Mouse (Mus musculus) midbrain, embryonic 13.5 days (tissue): ENCODE data around the gene St3gal4. TPM values are rescaled to one million over a fixed set of nuclear protein-coding genes. Genes with fewer than 3 reads are reported as not detected.
A peak's percentile ranks its signal among the peaks of the same experiment; 100 is the strongest.

Source experiments
- ATAC-seq: fragments of 200-750 bp; cut with Nextera tagmentation; 2 replicates; pipeline ENCODE4 v1.8.0; 2017; ENCODE audit warnings: mild to moderate bottlenecking, moderate TSS enrichment, moderate library complexity
- H3K27ac ChIP-seq: fragments of 300-500 bp; sonication (generic); 2 replicates; pipeline ENCODE4 v1.5.1; 2015; ENCODE audit warnings: inconsistent platforms, mild to moderate bottlenecking, moderate library complexity
- H3K27me3 ChIP-seq: fragments of 300-500 bp; sonication (generic); 2 replicates; pipeline ENCODE4 v1.6.1; 2015; ENCODE audit warnings: mild to moderate bottlenecking, inconsistent platforms
- H3K36me3 ChIP-seq: fragments of 300-500 bp; sonication (generic); 2 replicates; pipeline ENCODE4 v1.6.1; 2015; ENCODE audit warnings: mild to moderate bottlenecking, inconsistent platforms
- H3K4me1 ChIP-seq: fragments of 300-500 bp; sonication (generic); replicated peaks from 2 replicates; pipeline ENCODE4 v1.6.1; 2015; ENCODE audit warnings: inconsistent platforms
- H3K4me2 ChIP-seq: fragments of 300-500 bp; sonication (generic); replicated peaks from 2 replicates; pipeline ENCODE4 v1.6.1; 2015; ENCODE audit warnings: moderate library complexity, mild to moderate bottlenecking, inconsistent platforms
- H3K4me3 ChIP-seq: fragments of 300-500 bp; sonication (generic); replicated peaks from 2 replicates; pipeline ENCODE4 v1.5.1; 2015; ENCODE audit warnings: mild to moderate bottlenecking, inconsistent platforms
- H3K9ac ChIP-seq: fragments of 300-500 bp; sonication (generic); replicated peaks from 2 replicates; pipeline ENCODE4 v1.6.1; 2015; ENCODE audit warnings: mild to moderate bottlenecking, inconsistent platforms
- H3K9me3 ChIP-seq: fragments of 300-500 bp; sonication (generic); 2 replicates; pipeline ENCODE4 v1.6.1; 2016; ENCODE audit warnings: mild to moderate bottlenecking, inconsistent platforms
- WGBS: fragments of 180-500 bp; shearing (Covaris S2); methylation state at CpG from one replicate; pipeline ENCODE4 v1.1.7; 2015; 5-methylcytosine and 5-hydroxymethylcytosine counted together
- polyA plus RNA-seq: library from polyadenylated mRNA; unstranded; fragments of >200 nt; fragmentation: Nextera tagmentation; extraction: Ambion mirVana; gene quantifications from 2 replicates; pipeline ENCODE4 v1.2.1, GENCODE M21; 2015

St3gal4 gene
- polyA plus RNA-seq, 1 experiment from 2014 or later: 8.3 TPM

- Histone ChIP-seq H3K9me3 (no peaks in the 10 kb centered on the region), H3K36me3 (no peaks in the 10 kb centered on the region), H3K4me1 (peaks cover 18% of the 10 kb centered on the region), H3K9ac (no peak overlapping the region), H3K4me3 (no peak overlapping the region), H3K27me3 (no peaks in the 10 kb centered on the region), H3K27ac (no peak overlapping the region), H3K4me2 (0 out of 2 replicates have a peak overlapping the region, but pooled peaks have one; percentile 22)
- WGBS: 83% methylated on average over 7 of the region's 7 CpGs
- ATAC-seq: no peak
These were observed 7.6 kb downstream of the St3gal4 start for GRCm38 (mm10) chr9:35111446-35111845.

GRCm38 (mm10) chr9:35110567-35110966, 8.5 kb downstream of the St3gal4 start:
- Histone ChIP-seq H3K9ac (no peak overlapping the region), H3K4me1 (peaks cover 15% of the 10 kb centered on the region), H3K4me3 (no peak overlapping the region), H3K36me3 (no peaks in the 10 kb centered on the region), H3K27me3 (no peaks in the 10 kb centered on the region), H3K27ac (no peak overlapping the region), H3K4me2 (no peak overlapping the region), H3K9me3 (no peaks in the 10 kb centered on the region)
- ATAC-seq: no peak
- WGBS: 77% methylated on average over 4 of the region's 4 CpGs

- Histone ChIP-seq H3K9ac (no peak overlapping the region), H3K27me3 (no peaks in the 10 kb centered on the region), H3K4me3 (no peak overlapping the region), H3K27ac (no peak overlapping the region), H3K36me3 (no peaks in the 10 kb centered on the region), H3K4me1 (peaks cover 15% of the 10 kb centered on the region), H3K4me2 (no peak overlapping the region), H3K9me3 (no peaks in the 10 kb centered on the region)
- WGBS: 92% methylated on average over 5 of the region's 5 CpGs
- no peak for ATAC-seq
These were observed 9.0 kb downstream of the St3gal4 start for GRCm38 (mm10) chr9:35110051-35110450.

- Histone ChIP-seq H3K4me3 (no peak overlapping the region), H3K4me2 (no peak overlapping the region), H3K36me3 (no peaks in the 10 kb centered on the region), H3K27me3 (no peaks in the 10 kb centered on the region), H3K9ac (no peak overlapping the region), H3K9me3 (no peaks in the 10 kb centered on the region), H3K4me1 (peaks cover 15% of the 10 kb centered on the region), H3K27ac (no peak overlapping the region)
- no peak for ATAC-seq
- WGBS: 54% methylated on average over 5 of the region's 5 CpGs
These were observed 10.2 kb downstream of the St3gal4 start for GRCm38 (mm10) chr9:35108916-35109315.

GRCm38 (mm10) chr9:35108066-35108465, 11.0 kb downstream of the St3gal4 start:
- H3K4me3 ChIP-seq: no peak overlapping the region
- peaks cover 15% of the 10 kb centered on the region for H3K4me1 ChIP-seq
- no peak overlapping the region for H3K27ac ChIP-seq
- H3K9ac ChIP-seq: no peak overlapping the region
- WGBS: 94% methylated on average over 3 of the region's 3 CpGs
- H3K4me2 ChIP-seq: no peak overlapping the region
- no peaks in the 10 kb centered on the region for H3K36me3 ChIP-seq
- no peaks in the 10 kb centered on the region for H3K27me3 ChIP-seq
- ATAC-seq: no peak
- H3K9me3 ChIP-seq: no peaks in the 10 kb centered on the region

GRCm38 (mm10) chr9:35107396-35107795, 11.7 kb downstream of the St3gal4 start:
- no peaks in the 10 kb centered on the region for H3K36me3 ChIP-seq
- WGBS: 90% methylated on average over 5 of the region's 5 CpGs
- no peak overlapping the region for H3K4me2 ChIP-seq
- no peaks in the 10 kb centered on the region for H3K27me3 ChIP-seq
- H3K9me3 ChIP-seq: no peaks in the 10 kb centered on the region
- H3K27ac ChIP-seq: no peak overlapping the region
- peaks cover 15% of the 10 kb centered on the region for H3K4me1 ChIP-seq
- no peak for ATAC-seq
- H3K9ac ChIP-seq: no peak overlapping the region
- no peak overlapping the region for H3K4me3 ChIP-seq

- WGBS: 75% methylated on average over 15 of the region's 15 CpGs
- no peaks in the 10 kb centered on the region for H3K27me3 ChIP-seq
- no peak overlapping the region for H3K27ac ChIP-seq
- H3K4me2 ChIP-seq: no peak overlapping the region
- no peak overlapping the region; the same call in 1 of the 2 replicates for H3K9ac ChIP-seq
- H3K4me3 ChIP-seq: no peak overlapping the region
- H3K9me3 ChIP-seq: no peaks in the 10 kb centered on the region
- H3K36me3 ChIP-seq: no peaks in the 10 kb centered on the region
- ATAC-seq: no peak; the same call in 1 of the 2 replicates
- H3K4me1 ChIP-seq: peaks cover 5% of the 10 kb centered on the region
These were observed 12.9 kb downstream of the St3gal4 start for GRCm38 (mm10) chr9:35105884-35106880.

GRCm38 (mm10) chr9:35105438-35105837, 13.6 kb downstream of the St3gal4 start:
- H3K36me3 ChIP-seq: no peaks in the 10 kb centered on the region
- H3K4me1 ChIP-seq: peaks cover 5% of the 10 kb centered on the region
- H3K27ac ChIP-seq: no peak overlapping the region
- H3K27me3 ChIP-seq: no peaks in the 10 kb centered on the region
- no peak overlapping the region for H3K4me3 ChIP-seq
- H3K9me3 ChIP-seq: no peaks in the 10 kb centered on the region
- H3K4me2 ChIP-seq: no peak overlapping the region
- no peak overlapping the region for H3K9ac ChIP-seq
- WGBS: 70% methylated on average over 2 of the region's 2 CpGs
- ATAC-seq: no peak

- no peaks in the 10 kb centered on the region for H3K27me3 ChIP-seq
- H3K36me3 ChIP-seq: no peaks in the 10 kb centered on the region
- H3K4me1 ChIP-seq: peaks cover 5% of the 10 kb centered on the region
- WGBS: 84% methylated on average over 4 of the region's 4 CpGs
- no peak overlapping the region for H3K9ac ChIP-seq
- no peaks in the 10 kb centered on the region for H3K9me3 ChIP-seq
- ATAC-seq: no peak
- no peak overlapping the region for H3K4me2 ChIP-seq
- no peak overlapping the region for H3K27ac ChIP-seq
- H3K4me3 ChIP-seq: no peak overlapping the region
These were observed 14.4 kb downstream of the St3gal4 start for GRCm38 (mm10) chr9:35104711-35105110.

GRCm38 (mm10) chr9:35098762-35099161, 20.3 kb downstream of the St3gal4 start:
- ATAC-seq: no peak
- H3K9me3 ChIP-seq: no peaks in the 10 kb centered on the region
- no peak overlapping the region for H3K27ac ChIP-seq
- no peaks in the 10 kb centered on the region for H3K27me3 ChIP-seq
- no peak overlapping the region for H3K4me3 ChIP-seq
- H3K4me1 ChIP-seq: no peaks in the 10 kb centered on the region
- no peak overlapping the region for H3K9ac ChIP-seq
- H3K36me3 ChIP-seq: no peaks in the 10 kb centered on the region
- H3K4me2 ChIP-seq: no peak overlapping the region
- WGBS: 86% methylated on average over 4 of the region's 4 CpGs

GRCm38 (mm10) chr9:35097901-35098300, 21.2 kb downstream of the St3gal4 start:
- 92% methylated on average over 4 of the region's 4 CpGs for WGBS
- no peaks in the 10 kb centered on the region for H3K4me1 ChIP-seq
- no peaks in the 10 kb centered on the region for H3K9me3 ChIP-seq
- no peak overlapping the region for H3K4me2 ChIP-seq
- H3K27ac ChIP-seq: no peak overlapping the region
- no peaks in the 10 kb centered on the region for H3K36me3 ChIP-seq
- no peaks in the 10 kb centered on the region for H3K27me3 ChIP-seq
- H3K4me3 ChIP-seq: no peak overlapping the region
- ATAC-seq: no peak
- no peak overlapping the region for H3K9ac ChIP-seq

GRCm38 (mm10) chr9:35095726-35096125, 23.3 kb downstream of the St3gal4 start:
- Histone ChIP-seq H3K27me3 (no peaks in the 10 kb centered on the region), H3K4me3 (no peak overlapping the region), H3K9me3 (no peaks in the 10 kb centered on the region), H3K4me1 (no peaks in the 10 kb centered on the region), H3K27ac (no peak overlapping the region), H3K36me3 (no peaks in the 10 kb centered on the region), H3K9ac (no peak overlapping the region), H3K4me2 (no peak overlapping the region)
- 95% methylated on average over 1 of the region's 1 CpGs for WGBS
- no peak for ATAC-seq
